Mouse (Mus musculus) neural tube, embryonic 11.5 days (tissue): ENCODE measurements around the gene Armcx6. TPM values are rescaled to one million over a fixed set of nuclear protein-coding genes. Genes with fewer than 3 reads are reported as not detected.
A peak's percentile ranks its signal among the peaks of the same experiment; 100 is the strongest.
"Not testable (repeated sequence)": the region's sequence is repeated elsewhere in the genome, so short reads cannot be mapped to it uniquely, and the experiment has no call there.

Experiments used
- ATAC-seq: fragments of 200-750 bp; cut with Nextera tagmentation; 2 replicates; pipeline ENCODE4 v1.8.0; 2017; ENCODE audit warnings: moderate number of reproducible peaks, mild to moderate bottlenecking, moderate TSS enrichment, moderate library complexity; ENCODE audit not compliant: insufficient read depth, low FRiP score, low TSS enrichment
- DNase-seq: peaks from one replicate; pipeline ENCODE4 v3.0.0-alpha.2; 2015; ENCODE audit warnings: low spot score
- H3K27ac ChIP-seq: fragments of 300-500 bp; sonication (generic); 2 replicates; pipeline ENCODE4 v1.5.1; 2014; ENCODE audit warnings: low read depth, mild to moderate bottlenecking, low read length
- H3K27me3 ChIP-seq: fragments of 300-500 bp; sonication (generic); 2 replicates; pipeline ENCODE4 v1.6.1; 2014; ENCODE audit warnings: mild to moderate bottlenecking, low read length, mixed read lengths; ENCODE audit not compliant: control insufficient read depth, insufficient read depth
- H3K36me3 ChIP-seq: fragments of 300-500 bp; sonication (generic); 2 replicates; pipeline ENCODE4 v1.6.1; 2014; ENCODE audit warnings: mild to moderate bottlenecking, low read length, moderate library complexity, mixed read lengths; ENCODE audit not compliant: control insufficient read depth, insufficient read depth
- H3K4me1 ChIP-seq: fragments of 300-500 bp; sonication (generic); 2 replicates; pipeline ENCODE4 v1.6.1; 2014; ENCODE audit warnings: low read length, mixed read lengths; ENCODE audit not compliant: control insufficient read depth, insufficient read depth
- H3K4me2 ChIP-seq: fragments of 300-500 bp; sonication (generic); 2 replicates; pipeline ENCODE4 v1.6.1; 2014; ENCODE audit warnings: low read depth, mild to moderate bottlenecking, moderate library complexity
- H3K4me3 ChIP-seq: fragments of 300-500 bp; sonication (generic); 2 replicates; pipeline ENCODE4 v1.5.1; 2014; ENCODE audit warnings: low read depth, low read length
- H3K9ac ChIP-seq: fragments of 300-500 bp; sonication (generic); 2 replicates; pipeline ENCODE4 v1.6.1; 2014; ENCODE audit warnings: mild to moderate bottlenecking, low read length
- H3K9me3 ChIP-seq: fragments of 300-500 bp; sonication (generic); 2 replicates; pipeline ENCODE4 v1.6.1; 2016; ENCODE audit warnings: low read length; ENCODE audit not compliant: control insufficient read depth
- WGBS: fragments of 180-500 bp; shearing (Covaris S2); extraction: QIAGEN DNeasy Blood & Tissue Kit; methylation state at CpG from one replicate; pipeline ENCODE4 v1.1.7; 2014; 5-methylcytosine and 5-hydroxymethylcytosine counted together
- polyA plus RNA-seq: library from polyadenylated mRNA; unstranded; fragments of >200 nt; fragmentation: Nextera tagmentation; extraction: Ambion mirVana; gene quantifications from 2 replicates; pipeline ENCODE4 v1.2.1, GENCODE M21; 2014

The Armcx6 gene
- polyA plus RNA-seq = 16.8 and 21.2 TPM in 2 replicates

GRCm38 (mm10) chrX:134750764-134751592 is at the start of gene Armcx6:
Gene Armcx6 (minus strand): TSS chrX:134751417.
- peak; percentile 75 for DNase-seq
- H3K36me3 ChIP-seq = no peaks in the 10 kb centered on the region
- no peaks in the 10 kb centered on the region for H3K27me3 ChIP-seq
- 21% methylated on average over 32 of the region's 36 CpGs for WGBS
- H3K9me3 ChIP-seq = no peaks in the 10 kb centered on the region
- H3K4me3 ChIP-seq = peak within 1 kb of the TSS; percentile 46
- no peak within 1 kb of the TSS for H3K27ac ChIP-seq
- peak within 1 kb of the TSS; percentile 73 for H3K4me2 ChIP-seq
- no peaks in the 10 kb centered on the region for H3K4me1 ChIP-seq
- ATAC-seq = peak; percentile 88
- H3K9ac ChIP-seq = peak within 1 kb of the TSS; percentile 48

- Histone ChIP-seq H3K27ac (no peak overlapping the region), H3K27me3 (no peaks in the 10 kb centered on the region), H3K9me3 (no peaks in the 10 kb centered on the region), H3K4me2 (no peak overlapping the region), H3K36me3 (no peaks in the 10 kb centered on the region), H3K9ac (no peak overlapping the region), H3K4me3 (no peak overlapping the region), H3K4me1 (no peaks in the 10 kb centered on the region)
- ATAC-seq = no peak
- 88% methylated on average over 4 of the region's 4 CpGs for WGBS
- no peak for DNase-seq
Measured at GRCm38 (mm10) chrX:134787728-134788127, 36.5 kb upstream of the Armcx6 start.

GRCm38 (mm10) chrX:134763428-134764198 is 12.4 kb upstream of the Armcx6 start:
- not testable (repeated sequence) for H3K4me3 ChIP-seq, H3K4me1 ChIP-seq, H3K9me3 ChIP-seq, H3K27me3 ChIP-seq, H3K4me2 ChIP-seq, H3K27ac ChIP-seq, DNase-seq, ATAC-seq, H3K36me3 ChIP-seq, H3K9ac ChIP-seq
- WGBS = 35% methylated on average over 4 of the region's 4 CpGs

GRCm38 (mm10) chrX:134757293-134757995 is 6.2 kb upstream of the Armcx6 start:
- DNase-seq (no peak), ATAC-seq (peak; percentile 30; the same call in 1 of the 2 replicates)
- H3K9ac ChIP-seq = peak overlapping the region; percentile 59
- 28% methylated on average over 12 of the region's 13 CpGs for WGBS
- H3K36me3 ChIP-seq = no peaks in the 10 kb centered on the region
- H3K27ac ChIP-seq = no peak overlapping the region
- H3K4me3 ChIP-seq = peak overlapping the region; percentile 55
- H3K27me3 ChIP-seq = no peaks in the 10 kb centered on the region
- H3K4me2 ChIP-seq = peak overlapping the region; percentile 39
- no peaks in the 10 kb centered on the region for H3K4me1 ChIP-seq
- H3K9me3 ChIP-seq = no peaks in the 10 kb centered on the region

GRCm38 (mm10) chrX:134756434-134757292 is 5.4 kb upstream of the Armcx6 start, which contains the start of gene Armcx3:
Gene Armcx3 (plus strand): TSS chrX:134756595.
- DNase-seq (peak; percentile 54), ATAC-seq (peak; percentile 93)
- Histone ChIP-seq H3K4me3 (peak within 1 kb of the TSS; percentile 55), H3K27me3 (no peaks in the 10 kb centered on the region), H3K36me3 (no peaks in the 10 kb centered on the region), H3K9me3 (no peaks in the 10 kb centered on the region), H3K9ac (peak within 1 kb of the TSS; percentile 59), H3K4me1 (no peaks in the 10 kb centered on the region), H3K27ac (0 out of 2 replicates have a peak within 1 kb of the TSS, but pooled peaks have one; percentile 14), H3K4me2 (peak within 1 kb of the TSS; percentile 39)
- 18% methylated on average over 46 of the region's 46 CpGs for WGBS

- Histone ChIP-seq H3K9ac (no peak overlapping the region), H3K27ac (no peak overlapping the region), H3K9me3 (no peaks in the 10 kb centered on the region), H3K4me3 (no peak overlapping the region), H3K27me3 (no peaks in the 10 kb centered on the region), H3K4me1 (no peaks in the 10 kb centered on the region), H3K36me3 (no peaks in the 10 kb centered on the region), H3K4me2 (no peak overlapping the region)
- 37% methylated on average over 4 of the region's 4 CpGs for WGBS
- DNase-seq = no peak
- no peak for ATAC-seq
Measured at GRCm38 (mm10) chrX:134752584-134752983, 1.4 kb upstream of the Armcx6 start.

GRCm38 (mm10) chrX:134751910-134752309 is 693 bp upstream of the Armcx6 start:
- Histone ChIP-seq H3K4me2 (no peak overlapping the region), H3K4me3 (no peak overlapping the region), H3K9me3 (no peaks in the 10 kb centered on the region), H3K4me1 (no peaks in the 10 kb centered on the region), H3K27me3 (no peaks in the 10 kb centered on the region), H3K27ac (no peak overlapping the region), H3K9ac (no peak overlapping the region), H3K36me3 (no peaks in the 10 kb centered on the region)
- ATAC-seq = no peak
- DNase-seq = no peak
- 62% methylated on average over 2 of the region's 2 CpGs for WGBS

- Histone ChIP-seq H3K4me3 (no peak overlapping the region), H3K9ac (no peak overlapping the region), H3K4me1 (no peaks in the 10 kb centered on the region), H3K27me3 (no peaks in the 10 kb centered on the region), H3K27ac (no peak overlapping the region), H3K9me3 (no peaks in the 10 kb centered on the region), H3K4me2 (no peak overlapping the region), H3K36me3 (no peaks in the 10 kb centered on the region)
- ATAC-seq (no peak), DNase-seq (peak; percentile 24)
- 44% methylated on average over 5 of the region's 5 CpGs for WGBS
Measured at GRCm38 (mm10) chrX:134746459-134746858, 4.8 kb downstream of the Armcx6 start.
